Mouse (Mus musculus) liver, adult 2 months (tissue): ENCODE measurements around the gene Blcap.

Source experiments
- CTCF ChIP-seq: fragments of 200-500 bp; IDR thresholded peaks from 2 replicates; pipeline ENCODE4 v1.5.1; 2011; ENCODE audit warnings: low read depth, low read length, control low read depth
- POLR2A ChIP-seq: fragments of 200-500 bp; IDR thresholded peaks from 2 replicates; pipeline ENCODE4 v1.6.1; 2011; ENCODE audit warnings: low read length, control low read depth; ENCODE audit not compliant: insufficient read depth; ENCODE audit errors: extremely low read depth

- TF ChIP-seq POLR2A (no peak), CTCF (no peak)
These were observed 47.3 kb upstream of the Blcap start for GRCm38 (mm10) chr2:157618393-157618792.
